Mouse (Mus musculus) ovary, postnatal 36 days (tissue): ENCODE data around the gene AB124611.
"Not testable (repeated sequence)": the region's sequence is repeated elsewhere in the genome, so short reads cannot be mapped to it uniquely, and the experiment has no call there.

Experiments used
- DNase-seq: peaks from one replicate; pipeline ENCODE4 v3.0.0; 2022; ENCODE audit warnings: low spot score, mixed read lengths

AB124611 gene

GRCm38 (mm10) chr9:21525937-21526633 is at the start of gene AB124611:
TSS of gene AB124611 (plus strand) at chr9:21526176.
- DNase-seq = peak; percentile 41

GRCm38 (mm10) chr9:21477707-21478106 is 48.3 kb upstream of the AB124611 start:
- no peak for DNase-seq

- peak; percentile 71 for DNase-seq
These were observed 41.9 kb upstream of the AB124611 start for GRCm38 (mm10) chr9:21484065-21484464.

- not testable (repeated sequence) for DNase-seq
These were observed 37.7 kb upstream of the AB124611 start for GRCm38 (mm10) chr9:21488246-21488645.

GRCm38 (mm10) chr9:21490696-21491095 is 35.3 kb upstream of the AB124611 start:
- no peak for DNase-seq

GRCm38 (mm10) chr9:21493907-21494306 is 32.1 kb upstream of the AB124611 start:
- DNase-seq = no peak

- no peak for DNase-seq
These were observed 31.2 kb upstream of the AB124611 start for GRCm38 (mm10) chr9:21494726-21495125.

- DNase-seq = peak; percentile 39
These were observed 29.5 kb upstream of the AB124611 start for GRCm38 (mm10) chr9:21496308-21497049.

- no peak for DNase-seq
These were observed 28.9 kb upstream of the AB124611 start for GRCm38 (mm10) chr9:21497050-21497542.

GRCm38 (mm10) chr9:21497664-21498063 is 28.3 kb upstream of the AB124611 start:
- DNase-seq = no peak

GRCm38 (mm10) chr9:21498284-21498902 is 27.6 kb upstream of the AB124611 start:
- no peak for DNase-seq

- DNase-seq = no peak
These were observed 22.6 kb upstream of the AB124611 start for GRCm38 (mm10) chr9:21503352-21503751.

- no peak for DNase-seq
These were observed 20.2 kb upstream of the AB124611 start for GRCm38 (mm10) chr9:21505767-21506166.

GRCm38 (mm10) chr9:21507753-21508430 is 18.1 kb upstream of the AB124611 start:
- DNase-seq = no peak

- DNase-seq = no peak
These were observed 17.0 kb upstream of the AB124611 start for GRCm38 (mm10) chr9:21508871-21509404.

- peak; percentile 93 for DNase-seq
These were observed 15.9 kb upstream of the AB124611 start, which contains the start of gene Tmed1 for GRCm38 (mm10) chr9:21509772-21510688. TSS of gene Tmed1 (minus strand) at chr9:21510252.

- no peak for DNase-seq
These were observed 15.3 kb upstream of the AB124611 start for GRCm38 (mm10) chr9:21510689-21511015.

GRCm38 (mm10) chr9:21511052-21511451 is 14.9 kb upstream of the AB124611 start:
- no peak for DNase-seq

GRCm38 (mm10) chr9:21513466-21513865 is 12.5 kb upstream of the AB124611 start:
- DNase-seq = no peak

- DNase-seq = no peak
These were observed 8.0 kb upstream of the AB124611 start for GRCm38 (mm10) chr9:21517947-21518495.

- DNase-seq = not testable (repeated sequence)
These were observed 7.3 kb upstream of the AB124611 start for GRCm38 (mm10) chr9:21518690-21519089.
